Mouse (Mus musculus) MEL (cell line): Measurements from ENCODE around the gene Cyfip2. TPM values are rescaled to one million over a fixed set of nuclear protein-coding genes. Genes with fewer than 3 reads are reported as not detected.

Source experiments
- DNase-seq: peaks from one replicate; pipeline ENCODE4 v3.0.0; 2011; ENCODE audit warnings: low read depth, low spot score
- H3K27ac ChIP-seq: 2 replicates; pipeline ENCODE4 v1.5.1; 2012; ENCODE audit warnings: low read depth, mild to moderate bottlenecking, control low read depth, low read length, moderate library complexity; ENCODE audit not compliant: control insufficient read depth
- H3K27me3 ChIP-seq, 2 experiments: fragments of 150-350 bp in 1 of 2; sonication (generic) in 1 of 2; 2 replicates each; pipeline ENCODE4 v1.6.1; 2012; ENCODE audit warnings: low read length in 2 of 2, mild to moderate bottlenecking in 2 of 2, improper control_type of control experiment in 1 of 2, moderate library complexity in 1 of 2; ENCODE audit not compliant: insufficient read depth in 2 of 2, control insufficient read depth in 1 of 2
- H3K36me3 ChIP-seq, 2 experiments: 2 replicates each; pipeline ENCODE4 v1.6.1; 2012 to 2014; ENCODE audit warnings: low read length in 2 of 2, improper control_type of control experiment in 1 of 2, inconsistent platforms in 1 of 2, mild to moderate bottlenecking in 1 of 2; ENCODE audit not compliant: insufficient read depth in 2 of 2, control insufficient read depth in 1 of 2
- H3K4me1 ChIP-seq, 2 experiments: fragments of 150-350 bp in 1 of 2; sonication (generic) in 1 of 2; 2 replicates each; pipeline ENCODE4 v1.6.1; 2012; ENCODE audit warnings: low read length in 2 of 2, improper control_type of control experiment in 1 of 2, mild to moderate bottlenecking in 1 of 2; ENCODE audit not compliant: insufficient read depth in 2 of 2, control insufficient read depth in 1 of 2
- H3K4me3 ChIP-seq, 2 experiments: fragments of 150-350 bp in 1 of 2; sonication (generic) in 1 of 2; 2 replicates each; pipeline ENCODE4 v1.5.1; 2012; ENCODE audit warnings: low read depth in 2 of 2, low read length in 2 of 2, mild to moderate bottlenecking in 2 of 2, moderate library complexity in 2 of 2, control low read depth in 1 of 2, improper control_type of control experiment in 1 of 2; ENCODE audit not compliant: control insufficient read depth in 1 of 2, insufficient read depth in 1 of 2
- H3K79me2 ChIP-seq: 2 replicates; pipeline ENCODE4 v1.6.1; 2012; ENCODE audit warnings: mild to moderate bottlenecking, low read length, moderate library complexity; ENCODE audit not compliant: control insufficient read depth, poor library complexity, insufficient read depth
- H3K9ac ChIP-seq: 2 replicates; pipeline ENCODE4 v1.6.1; 2012; ENCODE audit warnings: low read depth, mild to moderate bottlenecking, control low read depth, low read length, moderate library complexity; ENCODE audit not compliant: control insufficient read depth, poor library complexity, severe bottlenecking
- H3K9me3 ChIP-seq: fragments of 150-350 bp; sonication (generic); replicated peaks from 2 replicates; pipeline ENCODE4 v1.6.1; 2012; ENCODE audit warnings: mild to moderate bottlenecking, low read length, improper control_type of control experiment, moderate library complexity; ENCODE audit not compliant: insufficient read depth
- BHLHE40 ChIP-seq: IDR thresholded peaks from 2 replicates; pipeline ENCODE4 v1.6.1; 2012; ENCODE audit warnings: low read depth, mild to moderate bottlenecking, inconsistent platforms, low read length, improper control_type of control experiment, borderline replicate concordance
- CHD2 ChIP-seq: IDR thresholded peaks from 2 replicates; pipeline ENCODE4 v1.6.1; 2011; ENCODE audit warnings: low read length, improper control_type of control experiment
- CTCF ChIP-seq, 3 experiments: IDR thresholded peaks in 2 of 3; conservative IDR thresholded peaks in 1 of 3; 2 replicates each; pipeline ENCODE4 v1.5.1; 2011 to 2012; ENCODE audit warnings: low read length in 3 of 3, low read depth in 2 of 3, mild to moderate bottlenecking in 2 of 3, improper control_type of control experiment in 1 of 3, inconsistent platforms in 1 of 3, mixed read lengths in 1 of 3, moderate library complexity in 1 of 3; ENCODE audit not compliant: control insufficient read depth in 1 of 3, insufficient read depth in 1 of 3, poor library complexity in 1 of 3, severe bottlenecking in 1 of 3
- E2F4 ChIP-seq: IDR thresholded peaks from 2 replicates; pipeline ENCODE4 v1.6.1; 2011; ENCODE audit warnings: low read depth, low read length, improper control_type of control experiment, borderline replicate concordance
- ETS1 ChIP-seq: IDR thresholded peaks from 2 replicates; pipeline ENCODE4 v1.6.1; 2012; ENCODE audit warnings: low read depth, mild to moderate bottlenecking, inconsistent platforms, low read length, improper control_type of control experiment, moderate library complexity
- GABPA ChIP-seq: IDR thresholded peaks from 2 replicates; pipeline ENCODE4 v1.6.1; 2012; ENCODE audit warnings: low read depth, mild to moderate bottlenecking, inconsistent platforms, low read length, improper control_type of control experiment, moderate library complexity
- HCFC1 ChIP-seq: IDR thresholded peaks from 2 replicates; pipeline ENCODE4 v1.6.1; 2012; ENCODE audit warnings: low read depth, mild to moderate bottlenecking, inconsistent platforms, low read length, improper control_type of control experiment, moderate library complexity
- JUND ChIP-seq: IDR thresholded peaks from 2 replicates; pipeline ENCODE4 v1.6.1; 2011; ENCODE audit warnings: low read depth, mild to moderate bottlenecking, improper control_type of control experiment, low read length
- MAFK ChIP-seq: IDR thresholded peaks from 2 replicates; pipeline ENCODE4 v1.6.1; 2011; ENCODE audit warnings: low read depth, mild to moderate bottlenecking, low read length, improper control_type of control experiment, borderline replicate concordance
- MAX ChIP-seq: IDR thresholded peaks from 2 replicates; pipeline ENCODE4 v1.6.1; 2011; ENCODE audit warnings: low read length, improper control_type of control experiment
- MAZ ChIP-seq: IDR thresholded peaks from 2 replicates; pipeline ENCODE4 v1.6.1; 2012; ENCODE audit warnings: low read depth, mild to moderate bottlenecking, inconsistent platforms, low read length, improper control_type of control experiment
- MEF2A ChIP-seq: IDR thresholded peaks from 2 replicates; pipeline ENCODE4 v1.6.1; 2014; ENCODE audit warnings: low read depth, mild to moderate bottlenecking, inconsistent platforms, low read length, improper control_type of control experiment; ENCODE audit not compliant: poor library complexity, insufficient replicate concordance, severe bottlenecking; ENCODE audit errors: extremely low read depth
- MXI1 ChIP-seq: IDR thresholded peaks from 2 replicates; pipeline ENCODE4 v1.6.1; 2011; ENCODE audit warnings: mild to moderate bottlenecking, low read depth, low read length, improper control_type of control experiment
- NELFE ChIP-seq: IDR thresholded peaks from 2 replicates; pipeline ENCODE4 v1.6.1; 2011; ENCODE audit warnings: low read depth, low read length, improper control_type of control experiment
- NRF1 ChIP-seq: IDR thresholded peaks from 2 replicates; pipeline ENCODE4 v1.6.1; 2014; ENCODE audit warnings: low read depth, mild to moderate bottlenecking, inconsistent platforms, low read length, improper control_type of control experiment, moderate library complexity; ENCODE audit not compliant: poor library complexity, insufficient read depth, severe bottlenecking
- POLR2A ChIP-seq, 2 experiments: IDR thresholded peaks; 2 replicates each; pipeline ENCODE4 v1.6.1; 2011 to 2012; ENCODE audit warnings: low read length in 2 of 2, mild to moderate bottlenecking in 2 of 2, control low read depth in 1 of 2, improper control_type of control experiment in 1 of 2, low read depth in 1 of 2, moderate library complexity in 1 of 2; ENCODE audit not compliant: control insufficient read depth in 1 of 2, insufficient read depth in 1 of 2, poor library complexity in 1 of 2
- POLR2AphosphoS5 ChIP-seq: IDR thresholded peaks from 2 replicates; pipeline ENCODE4 v1.6.1; 2012; ENCODE audit warnings: low read depth, borderline replicate concordance, mild to moderate bottlenecking, inconsistent platforms, low read length, moderate library complexity, mixed read lengths
- RCOR1 ChIP-seq: IDR thresholded peaks from 2 replicates; pipeline ENCODE4 v1.6.1; 2012; ENCODE audit warnings: low read depth, mild to moderate bottlenecking, inconsistent platforms, low read length, improper control_type of control experiment
- SIN3A ChIP-seq: IDR thresholded peaks from 2 replicates; pipeline ENCODE4 v1.6.1; 2012; ENCODE audit warnings: low read length, improper control_type of control experiment, inconsistent platforms
- SMC3 ChIP-seq: IDR thresholded peaks from 2 replicates; pipeline ENCODE4 v1.6.1; 2011; ENCODE audit warnings: low read depth, low read length, improper control_type of control experiment
- TAL1 ChIP-seq: IDR thresholded peaks from 2 replicates; pipeline ENCODE4 v1.6.1; 2012; ENCODE audit warnings: mild to moderate bottlenecking, inconsistent platforms, low read length, moderate library complexity, mixed read lengths
- TCF12 ChIP-seq: IDR thresholded peaks from 2 replicates; pipeline ENCODE4 v1.6.1; 2014; ENCODE audit warnings: low read depth, mild to moderate bottlenecking, inconsistent platforms, low read length, improper control_type of control experiment, moderate library complexity
- UBTF ChIP-seq: IDR thresholded peaks from 2 replicates; pipeline ENCODE4 v1.6.1; 2012; ENCODE audit warnings: low read depth, mild to moderate bottlenecking, inconsistent platforms, low read length, improper control_type of control experiment, moderate library complexity, borderline replicate concordance; ENCODE audit not compliant: insufficient read depth
- USF1 ChIP-seq: IDR thresholded peaks from 2 replicates; pipeline ENCODE4 v1.6.1; 2014; ENCODE audit warnings: low read depth, mild to moderate bottlenecking, inconsistent platforms, low read length, improper control_type of control experiment, moderate library complexity
- USF2 ChIP-seq, 2 experiments: IDR thresholded peaks; 2 replicates each; pipeline ENCODE4 v1.6.1; 2011 to 2012; ENCODE audit warnings: improper control_type of control experiment in 2 of 2, low read length in 2 of 2, borderline replicate concordance in 1 of 2, inconsistent platforms in 1 of 2, low read depth in 1 of 2, mild to moderate bottlenecking in 1 of 2; ENCODE audit not compliant: insufficient read depth in 1 of 2
- ZC3H11A ChIP-seq: IDR thresholded peaks from 2 replicates; pipeline ENCODE4 v1.6.1; 2012; ENCODE audit warnings: low read depth, mild to moderate bottlenecking, inconsistent platforms, low read length, improper control_type of control experiment
- ZKSCAN1 ChIP-seq: IDR thresholded peaks from 2 replicates; pipeline ENCODE4 v1.6.1; 2012; ENCODE audit warnings: low read depth, mild to moderate bottlenecking, inconsistent platforms, low read length, improper control_type of control experiment, moderate library complexity
- polyA plus RNA-seq, 2 experiments: library from polyadenylated mRNA; stranded (reverse) in 1 of 2; unstranded in 1 of 2; fragments of >175 nt in 1 of 2; fragments of >200 nt in 1 of 2; gene quantifications; 2 replicates each; pipeline versions ENCODE4 v1.2.1 to v1.2.4; 2012; ENCODE audit warnings: low replicate concordance in 2 of 2, low read depth in 1 of 2; ENCODE audit not compliant: insufficient read length in 2 of 2, insufficient read depth in 1 of 2, missing spikeins in 1 of 2
- total RNA-seq: library from RNA; depleted of rRNA; stranded (reverse); fragments of 300-350 nt; gene quantifications from 2 replicates; pipeline ENCODE4 v1.2.3, GENCODE M21; 2012

Gene Cyfip2
- total and polyA plus RNA-seq, 3 experiments: 9.9 to 31.8 (median 18.9) TPM

DNA sequence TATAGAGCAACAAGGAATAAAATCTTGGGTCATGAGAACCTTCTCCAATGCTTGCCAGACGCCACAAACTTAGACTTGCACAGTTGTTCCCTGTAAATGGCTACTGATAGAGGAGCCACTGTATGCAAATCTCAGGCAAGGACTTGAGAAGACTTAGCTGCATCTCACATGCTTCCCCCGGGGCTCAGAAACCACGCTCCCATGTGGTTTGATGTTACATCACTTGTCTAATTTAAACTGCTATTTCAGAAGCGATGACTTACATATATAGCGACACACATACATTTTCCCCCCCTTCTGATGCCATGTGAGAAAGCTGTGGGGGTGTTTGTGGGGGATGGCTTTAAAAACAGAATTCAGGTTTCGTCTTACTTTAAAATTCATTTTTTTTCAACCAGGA, 1.2 kb upstream of the Cyfip2 start:
- Histone ChIP-seq H3K79me2 (peaks cover 2% of the 10 kb centered on the region; the same call in 1 of the 2 replicates), H3K9ac (no peak overlapping the region), H3K4me1 (peaks cover 0 to 22% of the 10 kb centered on the region in 2 experiments; a peak in 3 of 4 replicates), H3K9me3 (no peaks in the 10 kb centered on the region), H3K27ac (no peak overlapping the region), H3K36me3 (peaks cover 0 to 10% of the 10 kb centered on the region in 2 experiments; a peak in 2 of 4 replicates), H3K4me3 (no peak overlapping the region), H3K27me3 (peaks cover 0 to 2% of the 10 kb centered on the region in 2 experiments; a peak in 2 of 4 replicates)
- TF ChIP-seq MAFK: no peak
- TF ChIP-seq CHD2: no peak
- no peak for TF ChIP-seq TCF12
- no peak for TF ChIP-seq POLR2AphosphoS5
- TF ChIP-seq RCOR1: no peak
- TF ChIP-seq USF2 (IDR thresholded peaks at IDR 0.05; ENCODE audit: borderline replicate concordance in 1 of 2, insufficient read depth in 1 of 2, low read depth in 1 of 2, low read length in 2 of 2): no peak
- peak; percentile 29 for DNase-seq

DNA sequence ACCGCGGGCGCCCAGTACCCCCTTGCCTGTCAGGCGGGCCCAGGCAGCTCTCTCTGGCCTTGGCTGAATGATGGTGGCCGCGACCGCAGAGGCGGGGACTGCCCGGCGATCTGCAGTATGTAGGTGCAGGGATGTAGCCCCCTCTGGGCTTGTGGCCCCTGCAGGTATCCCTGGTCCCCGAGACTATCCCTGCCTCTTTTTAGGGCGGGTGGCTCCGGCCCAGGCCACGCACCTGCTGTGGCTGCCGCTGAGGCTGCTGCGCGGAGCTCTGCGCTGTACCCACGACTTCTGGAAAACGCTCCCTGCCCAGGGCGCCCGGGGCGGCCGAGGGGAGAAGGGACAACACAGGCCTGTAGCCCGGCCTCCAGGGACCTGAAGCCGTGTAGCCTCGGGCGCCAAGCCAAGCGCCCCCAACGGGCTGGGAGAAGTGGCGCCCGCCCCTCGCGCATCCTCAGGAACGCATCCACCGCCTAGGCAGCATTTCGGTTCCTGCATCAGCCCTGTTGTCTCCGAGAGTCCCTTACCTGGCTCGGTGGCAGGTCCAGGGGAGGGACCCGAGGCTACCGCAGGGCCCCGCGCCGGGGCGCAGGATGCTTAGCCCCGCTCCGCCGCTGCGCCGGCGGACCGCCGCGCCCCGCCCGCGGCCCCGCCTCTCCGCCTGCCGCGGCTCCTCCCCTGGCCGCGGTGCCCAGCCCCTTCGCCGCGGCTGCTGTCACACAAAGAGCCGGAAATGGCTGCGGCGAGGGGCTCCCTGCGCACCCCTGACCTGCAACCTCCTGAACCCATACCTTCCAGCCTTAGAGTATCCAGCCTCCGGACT, 746 bp downstream of the Cyfip2 start:
- peaks cover 2% of the 10 kb centered on the region; the same call in 1 of the 2 replicates for H3K79me2 ChIP-seq
- H3K4me3 ChIP-seq: peak overlapping the region; percentile 80 to 95
- H3K9me3 ChIP-seq: no peaks in the 10 kb centered on the region
- peaks cover 0 to 2% of the 10 kb centered on the region in 2 experiments; a peak in 1 of 4 replicates for H3K27me3 ChIP-seq
- no peak overlapping the region for H3K27ac ChIP-seq
- peak overlapping the region; percentile 74 for H3K9ac ChIP-seq
- DNase-seq: peak; percentile 75
- H3K36me3 ChIP-seq: peaks cover 0 to 10% of the 10 kb centered on the region in 2 experiments; a peak in 2 of 4 replicates
- H3K4me1 ChIP-seq: peaks cover 0 to 22% of the 10 kb centered on the region in 2 experiments; a peak in 3 of 4 replicates
- no peak for TF ChIP-seq E2F4
- peak; percentile 18; the same call in 1 of the 2 replicates for TF ChIP-seq MXI1
- TF ChIP-seq HCFC1: peak; percentile 54; the same call in 1 of the 2 replicates
- TF ChIP-seq RCOR1: no peak
- no peak for TF ChIP-seq CHD2
- TF ChIP-seq MAFK: no peak
- no peak for TF ChIP-seq ZKSCAN1
- no peak for TF ChIP-seq USF1
- TF ChIP-seq JUND: no peak
- TF ChIP-seq ETS1: no peak
- TF ChIP-seq CTCF (IDR thresholded peaks at IDR 0.05 in 2 of 3, conservative IDR thresholded peaks at IDR 0.05 in 1 of 3; ENCODE audit: control insufficient read depth in 1 of 3, insufficient read depth in 1 of 3, low read depth in 2 of 3, low read length in 3 of 3, poor library complexity in 1 of 3, severe bottlenecking in 1 of 3): peak in 2 of 3 experiments; percentile 1 to 2; a peak in 1 of 6 replicates
- 0 out of 2 replicates have a peak, but pooled peaks have one; percentile 1 for TF ChIP-seq TCF12
- TF ChIP-seq POLR2AphosphoS5: no peak
- TF ChIP-seq UBTF: no peak
- peak; percentile 40 for TF ChIP-seq SIN3A
- no peak; the same call in 1 of the 2 replicates for TF ChIP-seq MAX
- TF ChIP-seq NRF1: peak; percentile 49; the same call in 1 of the 2 replicates
- no peak for TF ChIP-seq SMC3
- TF ChIP-seq MEF2A: no peak
- no peak for TF ChIP-seq MAZ
- peak; percentile 40 for TF ChIP-seq NELFE
- TF ChIP-seq POLR2A (IDR thresholded peaks at IDR 0.05; ENCODE audit: control insufficient read depth in 1 of 2, insufficient read depth in 1 of 2, low read depth in 1 of 2, low read length in 2 of 2, poor library complexity in 1 of 2): peak; percentile 50 to 51; a peak in 2 of 4 replicates
- TF ChIP-seq GABPA: no peak
- no peak for TF ChIP-seq TAL1
- no peak for TF ChIP-seq BHLHE40
- no peak for TF ChIP-seq ZC3H11A
